Mouse (Mus musculus): ENCODE results near the gene Aass. TPM values are rescaled to one million over a fixed set of nuclear protein-coding genes. Genes with fewer than 3 reads are reported as not detected.

Gene Aass
- polyA plus RNA-seq, 1 experiment from 2014 or later = 1.0 TPM

Other genes with a start within 250 kb of the Aass start
- gene Fezf1, start 115.4 kb upstream of the Aass start, polyA plus RNA-seq (2015; fragmentation: Nextera tagmentation; extraction: Ambion mirVana) = 4.7 and 8.9 TPM in 2 replicates

Measured in midbrain, embryonic 16.5 days (tissue).